Mouse (Mus musculus): Measurements from ENCODE around the gene Atp6v1b1.
"Not testable (repeated sequence)": the region's sequence is repeated elsewhere in the genome, so short reads cannot be mapped to it uniquely, and the experiment has no call there.

The Atp6v1b1 gene

GRCm38 (mm10) chr6:83778306-83778705 lies 35.5 kb downstream of the Atp6v1b1 start:
- no peak for DNase-seq

GRCm38 (mm10) chr6:83779026-83779425 lies 36.2 kb downstream of the Atp6v1b1 start:
- peak; percentile 29 to 36 for DNase-seq

GRCm38 (mm10) chr6:83786426-83786825 lies 43.6 kb downstream of the Atp6v1b1 start:
- no peak for DNase-seq

GRCm38 (mm10) chr6:83788554-83788953 lies 45.8 kb downstream of the Atp6v1b1 start:
- no peak for DNase-seq

- not testable (repeated sequence) for DNase-seq
Observed at GRCm38 (mm10) chr6:83790533-83790932, 47.7 kb downstream of the Atp6v1b1 start.

GRCm38 (mm10) chr6:83791251-83791890 lies 48.6 kb downstream of the Atp6v1b1 start:
- no peak for DNase-seq

DNA sequence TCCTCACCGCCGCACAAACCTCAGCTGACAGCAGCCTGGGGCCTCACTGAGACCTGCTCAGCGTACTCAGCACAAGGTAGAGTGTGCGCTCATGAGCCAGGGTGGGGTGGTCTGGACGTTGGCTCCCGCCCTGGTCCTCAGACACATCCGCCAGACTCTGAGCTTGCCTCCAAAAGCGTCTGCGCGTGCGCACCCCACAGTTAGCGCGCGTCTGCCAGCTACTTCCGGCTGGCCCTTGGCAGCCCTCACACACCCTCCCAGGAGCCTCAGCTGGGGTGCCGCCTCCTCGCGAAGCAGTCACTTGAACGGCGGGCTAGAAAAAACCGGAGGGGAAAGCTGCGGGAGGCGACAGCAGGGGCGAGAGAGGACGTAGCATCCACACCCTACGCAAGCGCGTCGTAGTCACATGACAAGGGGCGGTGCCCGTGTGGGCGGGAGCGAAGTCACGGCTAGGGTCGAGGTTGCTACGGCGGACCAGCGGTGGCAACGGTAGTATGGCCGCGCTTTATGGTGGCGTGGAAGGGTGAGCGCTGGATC lies 52.0 kb downstream of the Atp6v1b1 start, which contains the start of gene Nagk:
Gene Nagk, plus strand, starts transcription at position 223 of the 537 bp plus-strand sequence.
- peak; percentile 95 to 96 for DNase-seq

GRCm38 (mm10) chr6:83795492-83795900 lies 52.7 kb downstream of the Atp6v1b1 start:
- no peak for DNase-seq

DNA sequence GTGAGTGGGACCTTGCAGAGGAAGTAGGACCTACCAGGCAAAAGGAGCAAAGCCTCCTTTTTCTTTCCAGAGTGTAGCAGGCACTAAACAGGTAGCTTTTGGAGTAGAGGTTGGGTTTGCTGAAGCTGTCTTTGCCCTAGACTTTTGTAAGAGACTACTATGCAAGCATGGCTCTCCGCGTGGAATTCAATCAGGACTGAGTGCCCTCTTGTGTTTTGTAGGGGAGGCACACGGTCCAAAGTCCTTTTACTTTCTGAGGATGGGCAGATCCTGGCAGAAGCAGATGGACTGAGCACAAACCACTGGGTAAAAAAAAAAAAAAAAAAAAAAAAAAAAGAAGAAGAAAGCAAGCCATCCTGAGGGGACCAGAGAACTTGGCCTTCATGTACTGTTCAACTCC lies 53.9 kb downstream of the Atp6v1b1 start:
- DNase-seq = no peak

DNA sequence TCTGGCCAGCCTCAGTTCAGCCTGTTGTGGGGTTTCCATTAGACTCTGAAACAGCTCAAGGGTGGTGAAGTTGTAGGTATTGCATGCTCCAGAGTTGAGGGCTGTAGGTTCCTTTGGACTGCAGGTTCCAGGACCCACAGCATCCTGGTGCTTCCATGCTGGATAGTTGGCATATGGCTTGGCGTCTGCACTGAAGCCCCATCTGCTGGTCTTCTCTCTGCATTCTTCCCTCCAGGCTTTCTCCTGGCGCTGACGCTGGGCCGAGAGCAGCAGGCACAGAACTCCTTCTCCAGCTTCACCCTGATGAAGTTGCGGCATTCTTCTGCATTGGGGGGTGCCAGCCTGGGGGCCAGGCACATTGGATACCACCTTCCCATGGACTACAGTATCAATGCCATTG lies 59.2 kb downstream of the Atp6v1b1 start:
- DNase-seq = no peak

DNA sequence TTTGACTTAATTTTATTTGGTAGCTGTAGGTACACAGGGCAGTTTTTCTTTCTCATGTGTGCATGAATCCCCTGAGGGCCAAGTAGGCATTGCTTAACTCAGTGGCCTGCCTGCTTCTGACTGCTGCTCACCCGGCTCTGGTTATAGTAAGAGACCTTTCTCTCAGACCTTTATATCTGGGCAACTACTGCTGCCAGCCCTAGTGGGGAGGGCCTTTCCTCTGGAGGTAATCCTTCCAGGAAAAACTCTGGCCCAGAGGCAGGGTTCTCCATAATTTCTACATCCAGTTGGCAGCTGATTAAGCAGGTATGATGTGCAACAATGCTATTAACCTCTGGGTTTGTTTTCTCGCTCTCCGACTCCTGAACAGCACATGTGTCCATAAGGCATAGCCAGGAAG lies 60.1 kb downstream of the Atp6v1b1 start:
- no peak for DNase-seq

All from thymus, adult 18-20 months (tissue).